Mouse (Mus musculus) bone marrow, adult 2 months (tissue): Measurements from ENCODE around the gene Srrm4.

Source experiments
- CTCF ChIP-seq: fragments of 200-500 bp; IDR thresholded peaks from 2 replicates; pipeline ENCODE4 v1.5.1; 2011; ENCODE audit warnings: low read length, control low read depth; ENCODE audit not compliant: control insufficient read depth, insufficient read depth
- POLR2A ChIP-seq: fragments of 200-500 bp; IDR thresholded peaks from 2 replicates; pipeline ENCODE4 v1.6.1; 2011; ENCODE audit warnings: low read depth, mild to moderate bottlenecking, control low read depth, low read length, borderline replicate concordance; ENCODE audit not compliant: control insufficient read depth

GRCm38 (mm10) chr5:116447821-116448350 is 143.7 kb downstream of the Srrm4 start:
- TF ChIP-seq POLR2A (no peak), CTCF (no peak)
